Mouse (Mus musculus) heart, embryonic 12.5 days (tissue): ENCODE measurements around the gene Aarsd1. TPM values are rescaled to one million over a fixed set of nuclear protein-coding genes. Genes with fewer than 3 reads are reported as not detected.

Source experiments
- ATAC-seq: fragments of 200-750 bp; cut with Nextera tagmentation; 2 replicates; pipeline ENCODE4 v1.8.0; 2017; ENCODE audit warnings: moderate TSS enrichment, moderate library complexity; ENCODE audit not compliant: insufficient number of reproducible peaks, low FRiP score
- H3K27ac ChIP-seq: fragments of 300-500 bp; sonication (generic); 2 replicates; pipeline ENCODE4 v1.5.1; 2016; ENCODE audit warnings: mild to moderate bottlenecking, moderate library complexity; ENCODE audit not compliant: poor library complexity, severe bottlenecking
- H3K27me3 ChIP-seq: fragments of 300-500 bp; sonication (generic); replicated peaks from 2 replicates; pipeline ENCODE4 v1.6.1; 2016; ENCODE audit warnings: mild to moderate bottlenecking, moderate library complexity
- H3K36me3 ChIP-seq: fragments of 300-500 bp; sonication (generic); 2 replicates; pipeline ENCODE4 v1.6.1; 2016; ENCODE audit warnings: mild to moderate bottlenecking, moderate library complexity
- H3K4me1 ChIP-seq: fragments of 300-500 bp; sonication (generic); replicated peaks from 2 replicates; pipeline ENCODE4 v1.6.1; 2016; ENCODE audit warnings: mild to moderate bottlenecking
- H3K4me2 ChIP-seq: fragments of 300-500 bp; sonication (generic); 2 replicates; pipeline ENCODE4 v1.6.1; 2016; ENCODE audit warnings: mild to moderate bottlenecking, moderate library complexity
- H3K4me3 ChIP-seq: fragments of 300-500 bp; sonication (generic); 2 replicates; pipeline ENCODE4 v1.5.1; 2016; ENCODE audit warnings: mild to moderate bottlenecking
- H3K9ac ChIP-seq: fragments of 300-500 bp; sonication (generic); 2 replicates; pipeline ENCODE4 v1.6.1; 2016; ENCODE audit warnings: mild to moderate bottlenecking, moderate library complexity
- H3K9me3 ChIP-seq: fragments of 300-500 bp; sonication (generic); replicated peaks from 2 replicates; pipeline ENCODE4 v1.6.1; 2016; ENCODE audit warnings: mild to moderate bottlenecking, moderate library complexity
- WGBS: fragments of 180-500 bp; shearing (Covaris S2); methylation state at CpG from one replicate; pipeline ENCODE4 v1.1.7; 2016; 5-methylcytosine and 5-hydroxymethylcytosine counted together
- polyA plus RNA-seq: library from polyadenylated mRNA; unstranded; fragments of >200 nt; fragmentation: Nextera tagmentation; extraction: Ambion mirVana; gene quantifications from 2 replicates; pipeline ENCODE4 v1.2.1, GENCODE M21; 2016

Aarsd1 gene
- polyA plus RNA-seq, 1 experiment from 2014 or later: 42.9 TPM

- under 1% methylated on average over 77 of the region's 81 CpGs for WGBS
- peak; percentile 90 for ATAC-seq
- no peaks in the 10 kb centered on the region for H3K9me3 ChIP-seq
- H3K36me3 ChIP-seq: peaks cover 27% of the 10 kb centered on the region
- peak within 1 kb of the TSS; percentile 96 for H3K27ac ChIP-seq
- H3K4me2 ChIP-seq: peak within 1 kb of the TSS; percentile 98
- H3K27me3 ChIP-seq: no peaks in the 10 kb centered on the region
- peak within 1 kb of the TSS; percentile 83 for H3K9ac ChIP-seq
- H3K4me3 ChIP-seq: peak within 1 kb of the TSS; percentile 89
- peaks cover 29% of the 10 kb centered on the region for H3K4me1 ChIP-seq
Observed at GRCm38 (mm10) chr11:101424925-101425813, 7.8 kb upstream of the Aarsd1 start, which contains the start of the genes Rundc1 and Ptges3l. Gene Rundc1, plus strand, starts transcription at chr11:101425085. Gene Ptges3l, minus strand, starts transcription at chr11:101425333.

GRCm38 (mm10) chr11:101424105-101424851 is 6.9 kb upstream of the Aarsd1 start, which contains the start of gene Gm27029:
Gene Gm27029, minus strand, starts transcription at chr11:101424796.
- peak; percentile 63 for ATAC-seq
- 2% methylated on average over 23 of the region's 23 CpGs for WGBS

GRCm38 (mm10) chr11:101420148-101420547 is 2.7 kb upstream of the Aarsd1 start:
- H3K9me3 ChIP-seq: no peaks in the 10 kb centered on the region
- no peak overlapping the region for H3K4me2 ChIP-seq
- peaks cover 30% of the 10 kb centered on the region for H3K36me3 ChIP-seq
- no peak overlapping the region for H3K27ac ChIP-seq
- no peak overlapping the region for H3K9ac ChIP-seq
- WGBS: 91% methylated on average over 5 of the region's 5 CpGs
- ATAC-seq: no peak
- no peak overlapping the region for H3K4me3 ChIP-seq
- peaks cover 22% of the 10 kb centered on the region for H3K4me1 ChIP-seq
- H3K27me3 ChIP-seq: no peaks in the 10 kb centered on the region

More at GRCm38 (mm10) chr11:101424105-101424851, 6.9 kb upstream of the Aarsd1 start, which contains the start of gene Gm27029:
- peaks cover 25% of the 10 kb centered on the region for H3K36me3 ChIP-seq
- no peaks in the 10 kb centered on the region for H3K27me3 ChIP-seq
- peak within 1 kb of the TSS; percentile 89 for H3K4me3 ChIP-seq
- H3K4me1 ChIP-seq: peaks cover 29% of the 10 kb centered on the region
- no peaks in the 10 kb centered on the region for H3K9me3 ChIP-seq
- H3K27ac ChIP-seq: peak within 1 kb of the TSS; percentile 96
- H3K9ac ChIP-seq: peak within 1 kb of the TSS; percentile 83
- H3K4me2 ChIP-seq: peak within 1 kb of the TSS; percentile 98

GRCm38 (mm10) chr11:101419610-101420009 is 2.2 kb upstream of the Aarsd1 start:
- H3K27ac ChIP-seq: no peak overlapping the region
- no peaks in the 10 kb centered on the region for H3K9me3 ChIP-seq
- no peak for ATAC-seq
- peaks cover 30% of the 10 kb centered on the region for H3K36me3 ChIP-seq
- no peak overlapping the region for H3K4me3 ChIP-seq
- H3K9ac ChIP-seq: no peak overlapping the region
- H3K4me1 ChIP-seq: peaks cover 22% of the 10 kb centered on the region
- H3K27me3 ChIP-seq: no peaks in the 10 kb centered on the region
- H3K4me2 ChIP-seq: no peak overlapping the region
- WGBS: 39% methylated on average over 3 of the region's 3 CpGs

- H3K4me1 ChIP-seq: peaks cover 22% of the 10 kb centered on the region
- peaks cover 32% of the 10 kb centered on the region for H3K36me3 ChIP-seq
- no peak overlapping the region for H3K4me3 ChIP-seq
- 50% methylated on average over 6 of the region's 6 CpGs for WGBS
- H3K9ac ChIP-seq: no peak overlapping the region
- H3K27me3 ChIP-seq: no peaks in the 10 kb centered on the region
- no peak overlapping the region for H3K27ac ChIP-seq
- H3K9me3 ChIP-seq: no peaks in the 10 kb centered on the region
- ATAC-seq: no peak
- H3K4me2 ChIP-seq: no peak overlapping the region
Observed at GRCm38 (mm10) chr11:101418991-101419390, 1.6 kb upstream of the Aarsd1 start.

- Histone ChIP-seq H3K36me3 (peaks cover 49% of the 10 kb centered on the region), H3K9me3 (no peaks in the 10 kb centered on the region), H3K4me2 (peak overlapping the region; percentile 97), H3K27me3 (no peaks in the 10 kb centered on the region), H3K27ac (peak overlapping the region; percentile 56), H3K4me1 (peaks cover 9% of the 10 kb centered on the region), H3K9ac (peak overlapping the region; percentile 94), H3K4me3 (peak overlapping the region; percentile 83)
- WGBS: 2% methylated on average over 11 of the region's 11 CpGs
- no peak for ATAC-seq
Observed at GRCm38 (mm10) chr11:101416433-101417100, 848 bp downstream of the Aarsd1 start.

GRCm38 (mm10) chr11:101415306-101415705 is 2.1 kb downstream of the Aarsd1 start:
- H3K36me3 ChIP-seq: peaks cover 53% of the 10 kb centered on the region
- H3K9ac ChIP-seq: no peak overlapping the region
- no peak for ATAC-seq
- no peaks in the 10 kb centered on the region for H3K27me3 ChIP-seq
- no peaks in the 10 kb centered on the region for H3K9me3 ChIP-seq
- WGBS: 94% methylated on average over 2 of the region's 2 CpGs
- no peak overlapping the region for H3K4me2 ChIP-seq
- no peak overlapping the region for H3K27ac ChIP-seq
- H3K4me1 ChIP-seq: peaks cover 9% of the 10 kb centered on the region
- no peak overlapping the region for H3K4me3 ChIP-seq

GRCm38 (mm10) chr11:101395110-101395509 is 22.3 kb downstream of the Aarsd1 start:
- H3K27me3 ChIP-seq: no peaks in the 10 kb centered on the region
- no peak for ATAC-seq
- no peaks in the 10 kb centered on the region for H3K4me1 ChIP-seq
- WGBS: 9% methylated on average over 8 of the region's 8 CpGs
- H3K4me3 ChIP-seq: no peak overlapping the region
- no peak overlapping the region for H3K9ac ChIP-seq
- no peak overlapping the region for H3K27ac ChIP-seq
- H3K36me3 ChIP-seq: no peaks in the 10 kb centered on the region
- H3K4me2 ChIP-seq: no peak overlapping the region
- H3K9me3 ChIP-seq: 0 out of 2 replicates have a peak, but pooled peaks cover 4% of the 10 kb centered on the region

- H3K9me3 ChIP-seq: no peaks in the 10 kb centered on the region
- WGBS: 18% methylated on average over 4 of the region's 4 CpGs
- H3K9ac ChIP-seq: no peak overlapping the region
- no peaks in the 10 kb centered on the region for H3K4me1 ChIP-seq
- H3K27ac ChIP-seq: no peak overlapping the region
- H3K36me3 ChIP-seq: no peaks in the 10 kb centered on the region
- no peak overlapping the region for H3K4me2 ChIP-seq
- ATAC-seq: no peak
- no peaks in the 10 kb centered on the region for H3K27me3 ChIP-seq
- no peak overlapping the region for H3K4me3 ChIP-seq
Observed at GRCm38 (mm10) chr11:101381817-101382216, 35.6 kb downstream of the Aarsd1 start.

- Histone ChIP-seq H3K27me3 (no peaks in the 10 kb centered on the region), H3K4me1 (no peaks in the 10 kb centered on the region)
- no peak for ATAC-seq
Observed at GRCm38 (mm10) chr11:101378926-101379325, 38.5 kb downstream of the Aarsd1 start.

More at GRCm38 (mm10) chr11:101378926-101379325, 38.5 kb downstream of the Aarsd1 start:
- H3K27ac ChIP-seq: no peak overlapping the region
- H3K4me2 ChIP-seq: no peak overlapping the region
- H3K9me3 ChIP-seq: no peaks in the 10 kb centered on the region
- H3K4me3 ChIP-seq: no peak overlapping the region
- no peak overlapping the region for H3K9ac ChIP-seq
- WGBS: 66% methylated on average over 6 of the region's 6 CpGs
- no peaks in the 10 kb centered on the region for H3K36me3 ChIP-seq
